Mouse (Mus musculus): Measurements from ENCODE around the gene Acsbg1. TPM values are rescaled to one million over a fixed set of nuclear protein-coding genes. Genes with fewer than 3 reads are reported as not detected.
A peak's percentile ranks its signal among the peaks of the same experiment; 100 is the strongest.
"Not testable (repeated sequence)": the region's sequence is repeated elsewhere in the genome, so short reads cannot be mapped to it uniquely, and the experiment has no call there.

Gene Acsbg1
- polyA plus RNA-seq, 1 experiment from 2014 or later, result 32.4 TPM

DNA sequence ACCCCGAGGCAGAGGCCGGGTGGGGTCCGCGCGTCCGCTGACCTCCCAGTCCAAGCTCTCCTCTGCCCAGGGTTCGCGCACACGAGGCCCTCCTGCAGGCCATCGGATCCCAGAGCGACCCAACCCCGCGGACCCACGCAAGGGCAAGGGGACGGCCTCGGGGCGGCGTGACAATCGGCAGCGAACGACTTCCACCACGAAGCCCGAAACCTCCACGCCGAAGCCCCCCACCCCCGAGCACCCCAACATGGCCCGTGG is 37.3 kb upstream of the Acsbg1 start:
- H3K36me3 ChIP-seq (replicated peaks; ENCODE audit: control insufficient read depth, insufficient read depth), result no peaks in the 10 kb centered on the region
- H3K9ac ChIP-seq, result peak overlapping the region; percentile 83
- peaks cover 5% of the 10 kb centered on the region; the same call in 1 of the 2 replicates for H3K4me1 ChIP-seq (replicated peaks; ENCODE audit: control insufficient read depth, insufficient read depth, low read length)
- H3K27me3 ChIP-seq (ENCODE audit: control insufficient read depth, insufficient read depth, low read length), result peaks cover 40% of the 10 kb centered on the region
- no peak overlapping the region for H3K27ac ChIP-seq
- peak overlapping the region; percentile 80 for H3K4me2 ChIP-seq (replicated peaks)
- no peaks in the 10 kb centered on the region for H3K9me3 ChIP-seq (ENCODE audit: control insufficient read depth, low read length)
- no peak for DNase-seq (ENCODE audit: low spot score)
- 7% methylated on average over 27 of the region's 27 CpGs for WGBS
- no peak; the same call in 1 of the 2 replicates for ATAC-seq (ENCODE audit: low FRiP score)
- peak overlapping the region; percentile 75 for H3K4me3 ChIP-seq (replicated peaks; ENCODE audit: low read length)

DNA sequence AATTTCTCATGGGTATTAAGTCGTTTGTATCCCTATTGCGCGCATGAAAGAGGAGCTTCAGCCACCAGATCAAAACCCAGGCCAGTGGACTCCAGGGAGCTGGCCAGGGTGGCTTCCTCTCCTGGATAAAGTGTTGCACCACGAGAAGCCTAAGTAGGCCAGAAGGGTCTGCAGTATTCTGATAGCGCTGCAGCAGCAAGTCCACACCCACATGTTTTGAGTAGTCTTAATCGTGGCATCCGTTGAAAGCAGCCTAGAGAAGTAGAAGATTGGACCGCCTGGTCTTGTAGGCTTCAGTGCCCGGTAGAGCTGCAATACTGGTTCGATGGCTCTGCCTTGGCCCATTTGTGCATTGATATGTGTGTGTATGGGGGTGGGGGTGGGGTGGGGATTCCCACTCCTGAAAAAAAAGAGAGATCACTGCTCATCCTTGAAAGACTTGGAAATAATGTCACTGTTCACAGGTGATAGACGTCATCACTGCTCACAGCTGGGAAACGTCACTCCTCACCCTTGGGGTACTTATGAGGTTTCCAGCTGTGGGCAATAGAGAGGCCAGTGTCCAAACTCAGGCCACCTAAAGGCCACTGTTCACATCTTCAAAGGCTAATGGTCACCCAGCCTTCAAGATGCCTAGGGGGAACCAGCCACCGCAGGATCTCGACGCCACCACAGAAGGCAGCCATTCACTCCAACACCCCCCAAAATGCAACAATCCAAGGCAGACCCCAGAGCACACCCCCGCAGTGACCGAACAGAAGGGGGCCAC is 36.8 kb upstream of the Acsbg1 start, which contains the start of gene Dnaja4:
Dnaja4 (plus strand) TSS at position 556 of the 769 bp plus-strand sequence.
- Histone ChIP-seq H3K36me3 (replicated peaks; ENCODE audit: control insufficient read depth, insufficient read depth) (no peaks in the 10 kb centered on the region), H3K9ac (peak within 1 kb of the TSS; percentile 83), H3K27ac (no peak within 1 kb of the TSS), H3K4me1 (replicated peaks; ENCODE audit: control insufficient read depth, insufficient read depth, low read length) (peaks cover 5% of the 10 kb centered on the region; the same call in 1 of the 2 replicates), H3K27me3 (ENCODE audit: control insufficient read depth, insufficient read depth, low read length) (peaks cover 40% of the 10 kb centered on the region), H3K9me3 (ENCODE audit: control insufficient read depth, low read length) (no peaks in the 10 kb centered on the region), H3K4me2 (replicated peaks) (peak within 1 kb of the TSS; percentile 80), H3K4me3 (replicated peaks; ENCODE audit: low read length) (peak within 1 kb of the TSS; percentile 75)
- ATAC-seq (ENCODE audit: low FRiP score) (peak; percentile 51), DNase-seq (ENCODE audit: low spot score) (no peak)
- WGBS, result 68% methylated on average over 17 of the region's 17 CpGs

DNA sequence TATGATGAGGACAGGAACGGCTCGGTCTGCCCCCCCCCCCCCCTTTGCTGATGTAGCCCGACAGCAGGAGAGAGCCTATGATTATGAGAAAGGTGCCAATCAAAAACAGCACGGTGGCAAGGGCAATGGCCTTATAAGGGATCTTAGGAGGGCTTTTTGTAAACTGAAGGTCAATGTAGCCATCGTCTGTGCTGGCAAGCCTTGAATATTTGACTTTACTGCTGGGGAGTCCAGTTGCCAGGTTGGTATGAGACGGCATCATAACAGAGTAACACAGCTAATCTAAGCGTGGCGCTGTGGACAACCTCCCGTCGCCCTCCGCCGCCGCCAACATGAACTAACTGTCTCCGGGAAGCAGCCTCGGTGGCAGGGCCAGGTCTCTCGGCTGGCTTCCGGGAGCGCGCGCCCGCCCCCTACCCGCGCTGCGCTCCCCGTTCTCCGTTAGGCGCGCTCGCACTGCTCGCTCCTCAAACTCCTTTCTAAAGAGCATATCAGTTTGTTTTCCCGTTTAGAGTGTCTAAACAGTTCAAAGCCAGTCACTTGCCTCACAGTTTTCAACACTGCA is 29.7 kb upstream of the Acsbg1 start:
- H3K27me3 ChIP-seq (ENCODE audit: control insufficient read depth, insufficient read depth, low read length); H3K9me3 ChIP-seq (ENCODE audit: control insufficient read depth, low read length); H3K36me3 ChIP-seq (replicated peaks; ENCODE audit: control insufficient read depth, insufficient read depth); ATAC-seq (ENCODE audit: low FRiP score); H3K27ac ChIP-seq: not testable (repeated sequence)
- Histone ChIP-seq H3K4me2 (replicated peaks) (peak overlapping the region; percentile 55), H3K9ac (peak overlapping the region; percentile 50), H3K4me3 (replicated peaks; ENCODE audit: low read length) (peak overlapping the region; percentile 22), H3K4me1 (replicated peaks; ENCODE audit: control insufficient read depth, insufficient read depth, low read length) (peaks cover 11% of the 10 kb centered on the region; the same call in 1 of the 2 replicates)
- 4% methylated on average over 31 of the region's 31 CpGs for WGBS
- peak; percentile 46 for DNase-seq (ENCODE audit: low spot score)

DNA sequence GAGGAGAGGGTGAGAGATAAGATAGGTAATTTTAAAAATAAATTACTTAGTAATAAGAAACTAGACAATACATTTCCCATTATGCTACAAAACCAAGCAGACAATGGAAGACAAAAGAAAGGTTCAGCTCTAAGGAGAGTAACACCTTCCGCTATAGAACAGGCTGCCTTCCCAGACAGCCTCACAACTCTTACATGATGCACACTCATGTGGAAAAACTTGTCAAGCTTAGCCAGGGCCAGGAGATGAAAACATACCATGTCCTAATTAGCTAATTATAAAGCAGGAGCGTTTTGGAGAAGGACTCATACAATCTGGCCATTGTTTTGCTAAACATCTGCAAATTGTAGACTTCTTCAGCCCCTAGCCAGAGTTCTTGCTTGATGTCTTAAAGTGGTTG is 29.0 kb upstream of the Acsbg1 start:
- peaks cover 11% of the 10 kb centered on the region; the same call in 1 of the 2 replicates for H3K4me1 ChIP-seq (replicated peaks; ENCODE audit: control insufficient read depth, insufficient read depth, low read length)
- not testable (repeated sequence) for DNase-seq (ENCODE audit: low spot score); H3K9me3 ChIP-seq (ENCODE audit: control insufficient read depth, low read length); H3K4me2 ChIP-seq (replicated peaks); ATAC-seq (ENCODE audit: low FRiP score); H3K4me3 ChIP-seq (replicated peaks; ENCODE audit: low read length); H3K27me3 ChIP-seq (ENCODE audit: control insufficient read depth, insufficient read depth, low read length); H3K27ac ChIP-seq; H3K36me3 ChIP-seq (replicated peaks; ENCODE audit: control insufficient read depth, insufficient read depth); H3K9ac ChIP-seq
- WGBS, result 71% methylated on average over 2 of the region's 2 CpGs

DNA sequence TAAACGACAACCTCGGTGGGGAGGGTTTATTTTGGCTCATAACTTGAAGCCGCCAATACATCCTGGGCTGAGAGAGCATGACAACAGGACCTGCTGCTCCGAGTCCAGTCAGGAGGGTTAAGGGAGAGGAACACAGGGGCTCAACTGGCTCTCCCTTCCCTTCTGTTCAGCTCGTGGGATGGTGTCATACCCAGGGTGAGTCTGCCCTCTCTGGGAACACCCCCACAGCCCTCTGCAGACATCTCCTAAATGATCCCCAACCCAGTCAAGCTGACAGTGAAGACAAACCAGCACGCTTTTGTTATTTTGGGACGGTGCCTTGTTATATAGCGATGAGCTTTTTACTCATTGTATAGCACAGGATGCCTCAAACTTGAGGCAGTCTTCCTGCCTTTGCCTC is 27.8 kb upstream of the Acsbg1 start:
- no peak overlapping the region for H3K27ac ChIP-seq
- ATAC-seq (ENCODE audit: low FRiP score), result no peak
- 75% methylated on average over 8 of the region's 8 CpGs for WGBS
- H3K27me3 ChIP-seq (ENCODE audit: control insufficient read depth, insufficient read depth, low read length), result 0 out of 2 replicates have a peak, but pooled peaks cover 3% of the 10 kb centered on the region
- H3K4me1 ChIP-seq (replicated peaks; ENCODE audit: control insufficient read depth, insufficient read depth, low read length), result peaks cover 11% of the 10 kb centered on the region; the same call in 1 of the 2 replicates
- H3K9me3 ChIP-seq (ENCODE audit: control insufficient read depth, low read length), result no peaks in the 10 kb centered on the region
- DNase-seq (ENCODE audit: low spot score), result no peak
- no peak overlapping the region for H3K9ac ChIP-seq
- no peak overlapping the region for H3K4me2 ChIP-seq (replicated peaks)
- H3K4me3 ChIP-seq (replicated peaks; ENCODE audit: low read length), result no peak overlapping the region
- no peaks in the 10 kb centered on the region for H3K36me3 ChIP-seq (replicated peaks; ENCODE audit: control insufficient read depth, insufficient read depth)

DNA sequence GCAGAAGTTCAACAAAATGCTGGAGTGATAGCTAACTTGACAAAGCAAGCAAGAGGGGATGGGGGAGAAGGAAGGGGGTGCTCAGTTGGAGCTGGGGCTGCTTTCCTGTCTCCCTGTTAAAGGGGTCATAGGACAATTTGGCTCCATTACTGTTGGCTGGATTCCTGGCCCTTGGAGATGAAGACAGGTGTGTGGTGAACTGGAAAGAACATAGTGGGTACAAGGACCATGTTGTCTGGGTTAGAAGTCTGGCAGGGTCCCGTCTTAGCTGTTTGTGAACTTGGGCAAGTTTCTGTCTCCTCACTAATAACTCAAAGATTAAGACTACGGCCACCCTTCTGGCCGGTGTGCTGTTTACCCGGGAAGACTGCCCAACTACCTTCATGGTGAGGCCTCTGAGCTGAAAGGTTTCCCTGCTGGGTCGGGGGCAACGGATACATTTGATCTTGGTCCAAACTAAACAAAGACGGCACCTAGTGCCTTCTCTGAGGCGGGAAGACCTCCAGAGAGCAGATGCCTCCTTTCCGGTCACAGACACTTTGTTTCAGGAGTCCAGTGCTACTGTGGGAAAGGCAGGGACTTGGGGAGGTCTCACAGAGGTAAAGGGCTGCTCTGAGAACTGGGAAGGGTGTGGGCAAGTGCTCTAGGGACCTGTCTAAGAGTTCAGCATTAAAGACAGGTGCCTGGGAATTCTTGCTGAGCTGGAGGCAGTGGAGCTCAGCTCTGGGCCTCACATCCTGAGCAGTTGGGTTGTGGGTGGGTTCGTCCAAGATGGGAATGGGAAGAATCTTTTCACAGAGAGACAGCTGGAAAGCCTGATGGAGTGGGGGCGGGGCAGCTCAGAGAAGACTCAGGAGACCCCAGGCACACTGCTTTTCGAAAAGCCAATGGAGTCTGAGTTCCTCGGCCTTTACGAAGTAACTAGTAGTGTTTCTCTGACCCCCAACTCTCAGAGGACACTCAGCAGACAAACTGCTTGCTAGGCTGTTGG is 25.9 kb upstream of the Acsbg1 start:
- Histone ChIP-seq H3K36me3 (replicated peaks; ENCODE audit: control insufficient read depth, insufficient read depth) (no peaks in the 10 kb centered on the region), H3K27ac (no peak overlapping the region), H3K4me3 (replicated peaks; ENCODE audit: low read length) (no peak overlapping the region), H3K27me3 (ENCODE audit: control insufficient read depth, insufficient read depth, low read length) (0 out of 2 replicates have a peak, but pooled peaks cover 3% of the 10 kb centered on the region), H3K4me2 (replicated peaks) (no peak overlapping the region), H3K4me1 (replicated peaks; ENCODE audit: control insufficient read depth, insufficient read depth, low read length) (peaks cover 11% of the 10 kb centered on the region; the same call in 1 of the 2 replicates), H3K9ac (no peak overlapping the region), H3K9me3 (ENCODE audit: control insufficient read depth, low read length) (no peaks in the 10 kb centered on the region)
- ATAC-seq (ENCODE audit: low FRiP score), result no peak
- DNase-seq (ENCODE audit: low spot score), result no peak
- 63% methylated on average over 14 of the region's 14 CpGs for WGBS

DNA sequence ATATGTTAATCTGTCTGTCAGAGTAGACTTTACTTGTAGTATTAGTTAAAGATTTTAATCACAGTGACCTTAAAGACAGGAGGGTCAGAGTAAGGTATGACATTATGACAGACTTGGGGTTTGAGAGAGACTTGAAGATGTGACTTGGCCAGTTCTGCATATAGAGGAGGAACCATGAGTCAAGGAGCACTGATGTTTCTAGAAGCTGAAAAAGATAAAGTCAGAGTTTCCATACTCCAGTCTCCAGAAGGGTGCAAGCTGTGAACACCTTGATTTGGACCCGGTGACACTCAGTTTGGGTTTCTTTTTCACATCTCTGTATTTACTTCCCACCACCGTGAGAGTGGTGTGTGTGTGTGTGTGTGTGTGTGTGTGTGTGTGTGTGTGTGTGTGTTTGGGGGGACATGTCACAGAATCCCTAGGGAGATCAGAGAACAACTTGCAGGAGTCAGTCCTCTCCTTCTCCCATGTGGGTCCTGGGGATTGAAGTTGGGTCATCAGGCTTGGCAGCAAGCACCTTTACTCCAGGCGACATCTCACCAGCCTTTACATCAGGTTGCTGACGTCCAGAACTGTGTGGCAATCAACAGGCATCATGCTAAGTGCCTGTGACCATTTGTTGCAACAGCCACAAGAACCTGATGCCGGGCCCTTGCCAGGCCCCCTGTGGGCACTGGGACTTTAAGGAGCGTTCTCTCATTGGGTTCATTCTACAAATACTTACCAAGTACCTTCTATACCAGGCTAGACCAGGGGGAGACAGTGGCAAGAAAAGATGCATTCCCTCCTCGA is 22.3 kb upstream of the Acsbg1 start:
- no peak for ATAC-seq (ENCODE audit: low FRiP score)
- Histone ChIP-seq H3K4me3 (replicated peaks; ENCODE audit: low read length) (no peak overlapping the region), H3K9ac (no peak overlapping the region), H3K9me3 (ENCODE audit: control insufficient read depth, low read length) (no peaks in the 10 kb centered on the region), H3K36me3 (replicated peaks; ENCODE audit: control insufficient read depth, insufficient read depth) (no peaks in the 10 kb centered on the region), H3K27me3 (ENCODE audit: control insufficient read depth, insufficient read depth, low read length) (no peaks in the 10 kb centered on the region), H3K4me2 (replicated peaks) (no peak overlapping the region), H3K4me1 (replicated peaks; ENCODE audit: control insufficient read depth, insufficient read depth, low read length) (0 out of 2 replicates have a peak, but pooled peaks cover under 1% of the 10 kb centered on the region), H3K27ac (no peak overlapping the region)
- no peak for DNase-seq (ENCODE audit: low spot score)
- 82% methylated on average over 7 of the region's 7 CpGs for WGBS

DNA sequence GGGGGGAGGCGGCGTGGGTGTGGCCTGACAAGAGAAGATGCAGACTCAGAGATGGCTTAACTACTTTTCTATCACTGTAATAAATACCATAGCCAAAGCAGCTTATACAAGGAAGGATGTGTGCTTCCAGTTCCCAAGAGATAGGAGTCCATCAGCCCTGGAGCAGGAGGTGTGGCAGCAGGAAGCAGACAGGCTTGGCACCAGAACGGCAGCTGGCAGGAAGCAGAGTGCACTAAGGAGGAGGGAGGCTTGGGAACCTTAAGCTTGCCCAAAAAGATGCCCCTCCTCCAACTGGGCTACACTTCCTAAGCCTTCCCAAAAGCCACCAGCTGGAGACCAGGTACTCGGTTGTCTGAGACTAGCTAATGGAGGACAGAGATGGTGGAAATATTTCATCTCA is 21.2 kb upstream of the Acsbg1 start:
- ATAC-seq (ENCODE audit: low FRiP score), result no peak
- Histone ChIP-seq H3K27me3 (ENCODE audit: control insufficient read depth, insufficient read depth, low read length) (no peaks in the 10 kb centered on the region), H3K9me3 (ENCODE audit: control insufficient read depth, low read length) (no peaks in the 10 kb centered on the region), H3K4me1 (replicated peaks; ENCODE audit: control insufficient read depth, insufficient read depth, low read length) (no peaks in the 10 kb centered on the region), H3K36me3 (replicated peaks; ENCODE audit: control insufficient read depth, insufficient read depth) (no peaks in the 10 kb centered on the region), H3K9ac (no peak overlapping the region), H3K4me3 (replicated peaks; ENCODE audit: low read length) (no peak overlapping the region), H3K27ac (no peak overlapping the region), H3K4me2 (replicated peaks) (no peak overlapping the region)
- WGBS, result 77% methylated on average over 4 of the region's 4 CpGs
- DNase-seq (ENCODE audit: low spot score), result no peak
